Mouse (Mus musculus): ENCODE data around the gene Cd34.

Gene Cd34

GRCm38 (mm10) chr1:194938715-194939114 lies at the start of gene Cd34:
Gene Cd34 (plus strand): TSS chr1:194938819.
- DNase-seq = no peak

- no peak for DNase-seq
These were observed 44.1 kb upstream of the Cd34 start for GRCm38 (mm10) chr1:194894513-194894912.

GRCm38 (mm10) chr1:194895287-194895686 lies 43.3 kb upstream of the Cd34 start:
- DNase-seq = no peak

GRCm38 (mm10) chr1:194901075-194901474 lies 37.5 kb upstream of the Cd34 start:
- DNase-seq = no peak

- no peak for DNase-seq
These were observed 36.8 kb upstream of the Cd34 start for GRCm38 (mm10) chr1:194901826-194902225.

- no peak for DNase-seq
These were observed 29.7 kb upstream of the Cd34 start for GRCm38 (mm10) chr1:194908956-194909355.

- DNase-seq = no peak
These were observed 12.8 kb upstream of the Cd34 start for GRCm38 (mm10) chr1:194925753-194926350.

GRCm38 (mm10) chr1:194927887-194928286 lies 10.7 kb upstream of the Cd34 start:
- DNase-seq = no peak

- no peak for DNase-seq
These were observed 9.2 kb upstream of the Cd34 start for GRCm38 (mm10) chr1:194929275-194929971.

- no peak for DNase-seq
These were observed 8.7 kb upstream of the Cd34 start for GRCm38 (mm10) chr1:194929972-194930355.

- no peak for DNase-seq
These were observed 7.9 kb upstream of the Cd34 start for GRCm38 (mm10) chr1:194930706-194931105.

- no peak for DNase-seq
These were observed 3.3 kb upstream of the Cd34 start for GRCm38 (mm10) chr1:194935351-194935750.

- DNase-seq = no peak
These were observed 2.9 kb downstream of the Cd34 start for GRCm38 (mm10) chr1:194941528-194941927.

- no peak for DNase-seq
These were observed 4.3 kb downstream of the Cd34 start for GRCm38 (mm10) chr1:194942912-194943311.

- DNase-seq = no peak
These were observed 4.9 kb downstream of the Cd34 start for GRCm38 (mm10) chr1:194943485-194943884.

GRCm38 (mm10) chr1:194945382-194945781 lies 6.8 kb downstream of the Cd34 start:
- no peak for DNase-seq

- DNase-seq = no peak
These were observed 7.8 kb downstream of the Cd34 start for GRCm38 (mm10) chr1:194946467-194946866.

GRCm38 (mm10) chr1:194950913-194951312 lies 12.3 kb downstream of the Cd34 start:
- DNase-seq = no peak

- no peak for DNase-seq
These were observed 14.3 kb downstream of the Cd34 start for GRCm38 (mm10) chr1:194952891-194953290.

- no peak for DNase-seq
These were observed 16.1 kb downstream of the Cd34 start for GRCm38 (mm10) chr1:194954694-194955093.

- DNase-seq = no peak
These were observed 17.1 kb downstream of the Cd34 start for GRCm38 (mm10) chr1:194955749-194956148.

GRCm38 (mm10) chr1:194957021-194957420 lies 18.4 kb downstream of the Cd34 start:
- no peak for DNase-seq

- peak; percentile 55 for DNase-seq
These were observed 23.6 kb downstream of the Cd34 start for GRCm38 (mm10) chr1:194962181-194962580.

GRCm38 (mm10) chr1:194962712-194963111 lies 24.1 kb downstream of the Cd34 start:
- DNase-seq = no peak

GRCm38 (mm10) chr1:194971980-194972379 lies 33.4 kb downstream of the Cd34 start:
- DNase-seq = no peak
